Mouse (Mus musculus): ENCODE results near the gene Bglap3.
"Not testable (repeated sequence)": the region's sequence is repeated elsewhere in the genome, so short reads cannot be mapped to it uniquely, and the experiment has no call there.

Bglap3 gene

GRCm38 (mm10) chr3:88372643-88373042, at the start of gene Bglap3:
Gene Bglap3 (minus strand): TSS chr3:88372743.
- DNase-seq (ENCODE audit: low spot score in 2 of 2), result not testable (repeated sequence)

- no peak for DNase-seq (ENCODE audit: low spot score in 2 of 2)
These were observed 49.6 kb upstream of the Bglap3 start for GRCm38 (mm10) chr3:88422020-88422720.

GRCm38 (mm10) chr3:88420771-88421170, 48.2 kb upstream of the Bglap3 start:
- DNase-seq (ENCODE audit: low spot score in 2 of 2), result no peak

GRCm38 (mm10) chr3:88418016-88418415, 45.5 kb upstream of the Bglap3 start:
- DNase-seq (ENCODE audit: low spot score in 2 of 2), result no peak

GRCm38 (mm10) chr3:88415668-88416067, 43.1 kb upstream of the Bglap3 start:
- no peak for DNase-seq (ENCODE audit: low spot score in 2 of 2)

- DNase-seq (ENCODE audit: low spot score in 2 of 2), result no peak
These were observed 40.1 kb upstream of the Bglap3 start for GRCm38 (mm10) chr3:88412636-88413035.

- peak in 1 of 2 experiments; percentile 41 for DNase-seq (ENCODE audit: low spot score in 2 of 2)
These were observed 39.1 kb upstream of the Bglap3 start for GRCm38 (mm10) chr3:88411681-88412080.

GRCm38 (mm10) chr3:88410645-88411031, 38.1 kb upstream of the Bglap3 start:
- no peak for DNase-seq (ENCODE audit: low spot score in 2 of 2)

GRCm38 (mm10) chr3:88409741-88410644, 37.5 kb upstream of the Bglap3 start, which contains the start of gene Pmf1:
Gene Pmf1 (minus strand): TSS chr3:88410331.
- DNase-seq (ENCODE audit: low spot score in 2 of 2), result peak; percentile 85 to 88

GRCm38 (mm10) chr3:88408953-88409352, 36.4 kb upstream of the Bglap3 start:
- DNase-seq (ENCODE audit: low spot score in 2 of 2), result no peak

- no peak for DNase-seq (ENCODE audit: low spot score in 2 of 2)
These were observed 35.0 kb upstream of the Bglap3 start for GRCm38 (mm10) chr3:88407529-88407928.

GRCm38 (mm10) chr3:88407090-88407489, 34.5 kb upstream of the Bglap3 start:
- DNase-seq (ENCODE audit: low spot score in 2 of 2), result peak in 1 of 2 experiments; percentile 62

- DNase-seq (ENCODE audit: low spot score in 2 of 2), result no peak
These were observed 31.1 kb upstream of the Bglap3 start for GRCm38 (mm10) chr3:88403522-88404230.

- DNase-seq (ENCODE audit: low spot score in 2 of 2), result no peak
These were observed 26.1 kb upstream of the Bglap3 start for GRCm38 (mm10) chr3:88398666-88399065.

- no peak for DNase-seq (ENCODE audit: low spot score in 2 of 2)
These were observed 23.2 kb upstream of the Bglap3 start for GRCm38 (mm10) chr3:88395742-88396141.

- peak in 1 of 2 experiments; percentile 31 for DNase-seq (ENCODE audit: low spot score in 2 of 2)
These were observed 22.7 kb upstream of the Bglap3 start for GRCm38 (mm10) chr3:88395288-88395687.

GRCm38 (mm10) chr3:88393776-88394375, 21.3 kb upstream of the Bglap3 start:
- DNase-seq (ENCODE audit: low spot score in 2 of 2), result no peak

- no peak for DNase-seq (ENCODE audit: low spot score in 2 of 2)
These were observed 11.8 kb upstream of the Bglap3 start, which contains the start of gene Bglap for GRCm38 (mm10) chr3:88384364-88384763. Gene Bglap (minus strand): TSS chr3:88384464.

GRCm38 (mm10) chr3:88382383-88382782, 9.8 kb upstream of the Bglap3 start:
- not testable (repeated sequence) for DNase-seq (ENCODE audit: low spot score in 2 of 2)

GRCm38 (mm10) chr3:88381389-88382315, 9.1 kb upstream of the Bglap3 start:
- DNase-seq (ENCODE audit: low spot score in 2 of 2), result not testable (repeated sequence)

Data from spleen, postnatal 14 days (tissue).